In the genomic region with DNA sequence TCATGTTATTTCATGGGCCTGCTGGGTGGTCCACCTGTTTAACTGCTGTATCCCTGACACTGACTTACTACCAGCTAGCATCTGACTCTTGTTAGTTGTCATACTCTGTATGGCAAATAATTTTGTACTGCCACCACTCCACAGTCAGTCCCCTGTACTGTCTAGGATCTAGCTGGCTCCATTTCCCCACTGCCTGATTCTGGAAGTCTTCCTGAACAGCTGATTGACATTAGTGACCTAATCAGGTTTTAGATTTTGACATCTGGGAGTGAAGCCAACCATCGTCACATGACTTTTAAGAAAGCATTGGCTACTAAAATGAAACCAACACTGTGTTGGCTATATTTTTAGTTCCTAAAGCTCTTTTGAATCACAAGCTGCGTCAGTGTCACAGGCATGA, we compare ENCODE assay signal across 18 mouse cellular contexts.
"Had no signal": no experiment of that assay in that cellular context is flagged by ENCODE, and none has a peak within 500 bp of the region (broad histone marks: within the 10 kb centered on the region; RNA-seq: fewer than 3 reads in every experiment).

No protein-coding gene starts in this region.

- DNase-seq: kidney, postnatal 14 days; kidney, postnatal 4 days; liver; liver, embryonic 13.5 days; lung, embryonic 14.5 days; lung, postnatal 36 days; retina, postnatal 1 day; thymus, adult 18-20 months; thymus, postnatal 36 days had no signal

- H3K4me3 ChIP-seq: limb, embryonic 10.5 days; limb, embryonic 13.5 days; liver, embryonic 13.5 days; megakaryocyte, embryonic 14.5 days; midbrain, embryonic 10.5 days; midbrain, embryonic 13.5 days; myocyte; neural tube, embryonic 13.5 days had no signal

- H3K36me3 ChIP-seq: limb, embryonic 10.5 days; limb, embryonic 13.5 days; liver, embryonic 13.5 days; midbrain, embryonic 10.5 days; midbrain, embryonic 13.5 days; neural tube, embryonic 13.5 days had no signal

- H3K9ac ChIP-seq: limb, embryonic 13.5 days; liver, embryonic 13.5 days; lung, embryonic 14.5 days; midbrain, embryonic 13.5 days; neural tube, embryonic 13.5 days had no signal

- ATAC-seq: lung, postnatal 0 days; midbrain, embryonic 13.5 days; midbrain, embryonic 16.5 days had no signal

- H3K27me3 ChIP-seq: limb, embryonic 13.5 days; liver, embryonic 13.5 days; megakaryocyte, embryonic 14.5 days; midbrain, embryonic 13.5 days; neural tube, embryonic 13.5 days had no signal

- H3K4me1 ChIP-seq: limb, embryonic 10.5 days; liver, embryonic 13.5 days; megakaryocyte, embryonic 14.5 days; midbrain, embryonic 10.5 days; midbrain, embryonic 13.5 days; neural tube, embryonic 13.5 days had no signal

- H3K27ac ChIP-seq: limb, embryonic 10.5 days; limb, embryonic 13.5 days; liver, embryonic 13.5 days; midbrain, embryonic 10.5 days; midbrain, embryonic 13.5 days; neural tube, embryonic 13.5 days had no signal

- H3K4me2 ChIP-seq: limb, embryonic 13.5 days; liver, embryonic 13.5 days; lung, embryonic 14.5 days; midbrain, embryonic 13.5 days; neural tube, embryonic 13.5 days had no signal

- H3K9me3 ChIP-seq: limb, embryonic 10.5 days; liver, embryonic 13.5 days; midbrain, embryonic 13.5 days had no signal
